Mouse (Mus musculus) bone marrow macrophage, adult 2 months (primary cell): ENCODE results near the gene Zfp128. TPM values are rescaled to one million over a fixed set of nuclear protein-coding genes. Genes with fewer than 3 reads are reported as not detected.
A peak's percentile ranks its signal among the peaks of the same experiment; 100 is the strongest.
"Not testable (repeated sequence)": the region's sequence is repeated elsewhere in the genome, so short reads cannot be mapped to it uniquely, and the experiment has no call there.

ENCODE experiments used
- H3K27ac ChIP-seq: 2 replicates; pipeline ENCODE4 v1.5.1; 2012; ENCODE audit warnings: low read depth, low read length; ENCODE audit not compliant: insufficient read depth
- H3K4me1 ChIP-seq: 2 replicates; pipeline ENCODE4 v1.6.1; 2012; ENCODE audit warnings: low read length; ENCODE audit not compliant: control insufficient read depth, insufficient read depth
- H3K4me3 ChIP-seq: 2 replicates; pipeline ENCODE4 v1.5.1; 2012; ENCODE audit warnings: mild to moderate bottlenecking, low read length, moderate library complexity; ENCODE audit not compliant: insufficient read depth
- CTCF ChIP-seq: IDR thresholded peaks from 2 replicates; pipeline ENCODE4 v1.5.1; 2012; ENCODE audit warnings: low read depth, mild to moderate bottlenecking, low read length, moderate library complexity
- POLR2A ChIP-seq: IDR thresholded peaks from 2 replicates; pipeline ENCODE4 v1.6.1; 2012; ENCODE audit warnings: mild to moderate bottlenecking, low read depth, low read length, borderline replicate concordance
- polyA plus RNA-seq: library from polyadenylated mRNA; stranded (reverse); fragments of >200 nt; gene quantifications from 2 replicates; pipeline ENCODE4 v1.2.4, GENCODE M21; 2012; ENCODE audit not compliant: missing spikeins, insufficient read depth, insufficient read length

The Zfp128 gene
- polyA plus RNA-seq, 1 experiment: 2.8 TPM

- Histone ChIP-seq H3K27ac (no peak overlapping the region), H3K4me1 (peaks cover 7% of the 10 kb centered on the region; the same call in 1 of the 2 replicates), H3K4me3 (no peak overlapping the region)
- no peak for TF ChIP-seq CTCF
- TF ChIP-seq POLR2A: no peak
Measured at GRCm38 (mm10) chr7:12890928-12891327, 10.0 kb downstream of the Zfp128 start.

DNA sequence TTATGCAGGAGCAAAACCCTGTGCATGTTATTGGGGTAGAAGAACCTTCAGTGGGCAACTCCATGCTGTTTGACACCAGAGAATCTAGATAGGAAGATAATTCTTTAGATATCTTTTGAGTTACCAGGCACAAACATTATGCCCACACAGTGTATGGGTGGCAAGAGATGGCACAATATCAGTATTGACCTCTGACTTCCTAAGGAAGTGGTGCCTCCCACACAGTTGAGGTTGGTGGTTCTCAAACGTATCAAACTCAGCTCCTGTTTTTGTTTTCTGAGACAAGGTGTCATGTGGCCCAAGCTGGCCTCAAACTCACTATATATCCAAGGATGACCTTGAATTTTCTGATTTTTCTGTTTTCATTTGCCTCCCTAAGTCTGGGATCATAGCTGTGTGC is 10.4 kb downstream of the Zfp128 start:
- TF ChIP-seq POLR2A (no peak), CTCF (no peak)
- H3K4me3 ChIP-seq: no peak overlapping the region
- no peak overlapping the region for H3K27ac ChIP-seq
- H3K4me1 ChIP-seq: peaks cover 7% of the 10 kb centered on the region; the same call in 1 of the 2 replicates

DNA sequence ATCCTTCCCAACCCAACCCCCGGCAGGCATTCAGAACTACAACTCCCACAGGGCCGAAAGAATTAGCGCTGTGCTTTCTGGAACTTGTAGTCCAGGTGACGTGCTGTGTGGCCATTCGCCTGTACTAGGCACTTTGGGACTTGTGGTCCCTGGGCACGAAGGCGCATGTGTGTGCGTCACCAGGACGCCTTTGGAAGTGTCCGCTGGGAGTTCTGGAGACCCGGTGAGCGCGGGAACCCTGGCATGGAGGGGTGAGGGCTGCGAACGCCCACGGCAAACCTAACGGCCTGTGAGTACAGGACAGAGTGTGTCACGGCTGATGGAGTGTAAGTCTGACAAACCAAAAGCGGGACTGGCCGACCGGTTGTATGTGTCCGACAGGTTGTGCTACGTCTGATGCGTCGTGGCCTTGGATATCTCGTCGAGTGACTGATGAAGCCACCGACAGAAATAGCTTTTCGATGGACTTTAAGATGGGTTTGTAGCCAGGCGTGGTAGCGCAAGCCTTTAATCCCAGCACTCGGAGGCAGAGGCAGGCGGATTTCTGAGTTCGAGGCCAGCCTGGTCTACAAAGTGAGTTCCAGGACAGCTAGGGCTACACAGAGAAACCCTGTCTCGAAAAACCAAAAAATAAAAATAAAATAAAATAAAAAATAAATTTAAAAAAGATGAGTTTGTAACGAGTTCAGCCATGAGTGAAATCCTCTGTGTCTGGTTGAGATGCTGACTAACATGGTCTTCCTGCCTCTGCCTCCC is 16.9 kb downstream of the Zfp128 start, which contains the start of gene Zscan22:
Gene Zscan22 (plus strand): TSS at position 161 of the 756 bp plus-strand sequence.
- no peak within 1 kb of the TSS for H3K27ac ChIP-seq
- TF ChIP-seq CTCF: no peak
- no peak for TF ChIP-seq POLR2A

GRCm38 (mm10) chr7:12901517-12901916 is 20.5 kb downstream of the Zfp128 start:
- H3K4me1 ChIP-seq: peaks cover 5% of the 10 kb centered on the region

More for the DNA sequence above, 16.9 kb downstream of the Zfp128 start, which contains the start of gene Zscan22:
- H3K4me3 ChIP-seq: peak within 1 kb of the TSS; percentile 97
- H3K4me1 ChIP-seq: peaks cover 5% of the 10 kb centered on the region

DNA sequence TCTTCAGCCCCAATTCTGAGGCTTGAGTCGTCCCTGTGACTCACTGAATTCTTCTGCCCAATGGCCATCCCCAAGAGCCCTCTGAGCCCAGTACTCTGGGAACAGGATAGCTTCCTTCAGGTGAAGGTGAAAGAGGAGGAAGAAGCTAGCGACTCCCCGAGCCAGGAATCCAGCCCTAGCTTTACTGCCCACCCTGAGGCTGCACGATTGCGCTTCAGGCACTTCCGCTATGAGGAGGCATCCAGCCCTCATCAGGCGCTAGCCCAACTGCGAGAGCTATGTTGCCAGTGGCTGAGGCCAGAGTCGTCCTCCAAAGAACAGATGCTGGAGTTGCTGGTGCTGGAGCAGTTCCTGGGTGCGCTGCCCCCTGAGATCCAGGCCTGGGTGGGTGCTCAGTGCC is 22.6 kb downstream of the Zfp128 start:
- Histone ChIP-seq H3K4me1 (peaks cover 1% of the 10 kb centered on the region), H3K27ac (no peak overlapping the region), H3K4me3 (no peak overlapping the region)
- TF ChIP-seq CTCF (no peak), POLR2A (no peak)

More at GRCm38 (mm10) chr7:12901517-12901916, 20.5 kb downstream of the Zfp128 start:
- no peak for TF ChIP-seq POLR2A
- TF ChIP-seq CTCF: no peak
- no peak overlapping the region for H3K27ac ChIP-seq
- no peak overlapping the region for H3K4me3 ChIP-seq

GRCm38 (mm10) chr7:12905146-12905545 is 24.2 kb downstream of the Zfp128 start:
- no peak overlapping the region for H3K4me3 ChIP-seq
- peaks cover 3% of the 10 kb centered on the region; the same call in 1 of the 2 replicates for H3K4me1 ChIP-seq
- TF ChIP-seq POLR2A: no peak
- TF ChIP-seq CTCF: no peak
- H3K27ac ChIP-seq: no peak overlapping the region

DNA sequence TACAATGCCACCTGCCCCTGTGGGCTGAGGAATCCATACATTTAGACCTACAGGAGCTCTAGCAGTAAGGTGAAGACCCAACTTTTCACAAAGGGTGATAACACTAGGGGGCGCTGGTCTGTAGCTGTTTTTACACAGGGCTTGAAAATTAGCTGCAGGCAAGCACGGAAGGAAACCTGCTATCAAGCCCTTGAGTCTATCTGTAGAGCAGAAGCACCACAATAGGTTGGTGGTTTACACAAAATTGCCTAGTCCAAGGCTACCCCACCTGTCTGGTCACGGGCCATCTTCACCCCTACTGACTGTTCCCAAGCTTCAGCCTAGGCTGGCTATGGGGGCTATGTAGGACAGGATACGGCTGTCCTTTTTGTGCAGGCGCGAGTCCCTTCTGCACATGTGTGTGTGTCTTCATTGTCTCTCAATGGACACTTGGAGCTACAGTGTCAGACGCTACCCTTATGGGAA is 28.6 kb downstream of the Zfp128 start:
- Histone ChIP-seq H3K27ac (0 out of 2 replicates have a peak overlapping the region, but pooled peaks have one; percentile 57), H3K4me3 (peak overlapping the region; percentile 49), H3K4me1 (peaks cover 3% of the 10 kb centered on the region; the same call in 1 of the 2 replicates)
- TF ChIP-seq CTCF (peak; percentile 20; the same call in 1 of the 2 replicates), POLR2A (no peak)

- no peak for TF ChIP-seq CTCF
- no peak for TF ChIP-seq POLR2A
- H3K4me1 ChIP-seq: peaks cover 3% of the 10 kb centered on the region; the same call in 1 of the 2 replicates
- peak overlapping the region; percentile 57 for H3K27ac ChIP-seq
- peak overlapping the region; percentile 49 for H3K4me3 ChIP-seq
Measured at GRCm38 (mm10) chr7:12910181-12910668, 29.2 kb downstream of the Zfp128 start.

DNA sequence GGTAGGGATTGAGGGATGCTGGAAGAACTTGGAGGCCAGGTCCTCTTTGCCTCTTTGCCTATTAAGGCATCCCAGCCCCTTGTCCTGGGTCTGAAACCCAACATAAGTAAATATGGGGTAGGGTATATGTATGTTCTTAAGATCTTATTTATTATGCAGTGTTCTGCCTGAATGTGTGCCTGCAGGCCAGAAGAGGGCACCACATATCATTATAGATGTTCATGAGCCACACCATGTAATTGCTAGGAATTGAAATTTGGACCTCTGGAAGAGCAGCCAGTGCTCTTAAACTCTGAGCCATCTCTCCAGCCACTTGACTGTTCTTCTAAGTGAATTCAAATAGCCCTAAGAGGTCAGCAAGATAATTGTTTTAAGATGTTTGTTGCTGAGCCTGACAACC is 32.6 kb downstream of the Zfp128 start:
- Histone ChIP-seq H3K27ac (no peak overlapping the region), H3K4me1 (peaks cover 3% of the 10 kb centered on the region; the same call in 1 of the 2 replicates), H3K4me3 (no peak overlapping the region)
- TF ChIP-seq POLR2A: no peak
- TF ChIP-seq CTCF: no peak

DNA sequence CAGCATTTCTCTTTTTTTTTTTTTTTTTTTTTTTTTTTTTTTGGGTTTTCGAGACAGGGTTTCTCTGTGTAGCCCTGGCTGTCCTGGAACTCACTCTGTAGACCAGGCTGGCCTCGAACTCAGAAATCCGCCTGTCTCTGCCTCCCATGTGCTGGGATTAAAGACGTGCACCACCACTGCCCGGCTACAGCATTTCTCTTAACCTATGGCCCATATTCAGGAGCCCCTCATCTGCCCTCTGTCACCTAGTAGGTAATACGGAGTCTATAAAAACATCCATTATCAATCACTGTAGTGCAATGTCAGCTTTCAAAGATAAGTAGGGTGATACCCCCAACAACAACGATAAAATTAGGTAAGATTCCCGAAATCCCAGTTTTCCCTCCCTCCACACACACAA is 39.5 kb downstream of the Zfp128 start:
- H3K4me1 ChIP-seq, H3K4me3 ChIP-seq, H3K27ac ChIP-seq: not testable (repeated sequence)
